In genomic region chr9:111124440-111124839, GRCm38 (mm10) we compare ENCODE assay signal across 15 mouse cellular contexts.
"Had no signal": no experiment of that assay in that cellular context is flagged by ENCODE, and none has a peak within 500 bp of the region (broad histone marks: within the 10 kb centered on the region; RNA-seq: fewer than 3 reads in every experiment).

No protein-coding gene starts in this region.

- DNase-seq: kidney, adult 18-20 months; kidney, postnatal 10 days; kidney, postnatal 4 days; left cerebral cortex, postnatal 4 days; lung, embryonic 14.5 days; lung, postnatal 10 days; right cerebral cortex, postnatal 4 days; spleen, adult 18-20 months; thymus, adult 18-20 months; thymus, postnatal 14 days had no signal

- H3K4me3 ChIP-seq: layer of hippocampus, adult 2 months; limb, embryonic 13.5 days; midbrain, embryonic 15.5 days; neural tube, embryonic 12.5 days had no signal

- H3K9ac ChIP-seq: limb, embryonic 13.5 days; liver, embryonic 14.5 days; lung, embryonic 14.5 days; midbrain, embryonic 15.5 days; neural tube, embryonic 12.5 days had no signal

- H3K27me3 ChIP-seq: limb, embryonic 13.5 days; midbrain, embryonic 15.5 days; neural tube, embryonic 12.5 days had no signal

- H3K36me3 ChIP-seq: limb, embryonic 13.5 days; midbrain, embryonic 15.5 days; neural tube, embryonic 12.5 days had no signal

- ATAC-seq: midbrain, embryonic 15.5 days had no signal

- H3K27ac ChIP-seq: layer of hippocampus, adult 2 months; limb, embryonic 13.5 days; liver, embryonic 14.5 days; midbrain, embryonic 15.5 days; neural tube, embryonic 12.5 days had no signal
